Mouse (Mus musculus): ENCODE measurements around the gene Rorc. TPM values are rescaled to one million over a fixed set of nuclear protein-coding genes. Genes with fewer than 3 reads are reported as not detected.

Rorc gene
- total and polyA plus RNA-seq, 2 experiments from 2014 or later: 0.25 to 0.60 TPM

DNA sequence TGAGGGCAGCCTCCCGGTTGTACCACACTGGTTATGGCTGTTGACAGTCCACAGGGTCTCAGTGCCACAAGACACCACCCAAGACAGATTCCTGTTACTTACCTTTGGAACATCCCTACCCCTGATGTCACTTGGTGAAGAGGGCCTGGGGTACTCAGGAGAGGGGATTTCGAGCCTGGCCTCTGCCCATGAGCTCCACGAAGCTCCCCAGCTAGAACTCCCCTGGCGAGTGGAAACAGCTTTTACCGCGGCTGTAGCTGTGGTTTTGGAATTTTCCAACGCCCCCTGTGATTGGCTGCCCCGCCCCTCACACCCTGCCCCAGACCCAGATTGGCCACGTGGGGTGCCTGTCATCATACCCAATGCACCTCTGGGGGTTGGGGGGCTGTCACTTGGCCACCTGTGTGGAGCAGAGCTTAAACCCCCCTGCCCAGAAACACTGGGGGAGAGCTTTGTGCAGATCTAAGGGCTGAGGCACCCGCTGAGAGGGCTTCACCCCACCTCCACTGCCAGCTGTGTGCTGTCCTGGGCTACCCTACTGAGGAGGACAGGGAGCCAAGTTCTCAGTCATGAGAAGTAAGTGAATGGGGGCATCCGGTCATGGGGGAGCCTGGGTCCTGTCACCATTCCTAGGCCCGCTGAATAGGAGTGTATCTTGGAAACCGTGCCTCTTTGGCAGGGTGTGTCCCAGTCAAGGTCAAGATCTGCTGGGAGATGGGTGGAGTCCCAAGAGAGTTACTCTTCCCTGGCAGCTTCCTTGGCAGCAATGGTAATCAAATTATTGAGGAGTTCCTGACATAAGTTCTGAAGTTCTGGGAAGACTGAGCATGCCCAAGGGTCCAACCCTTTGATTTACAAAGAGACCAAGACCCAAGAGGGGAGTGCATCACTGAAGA, 4.7 kb downstream of the Rorc start:
- DNase-seq (ENCODE audit: low spot score) (no peak), ATAC-seq (ENCODE audit: low FRiP score) (no peak)
- H3K9ac ChIP-seq (replicated peaks; ENCODE audit: low read length, poor library complexity, severe bottlenecking): no peak overlapping the region
- no peaks in the 10 kb centered on the region for H3K27me3 ChIP-seq (ENCODE audit: insufficient read depth, low read length)
- H3K4me3 ChIP-seq (ENCODE audit: low read depth, low read length): no peak overlapping the region
- no peak overlapping the region for H3K4me2 ChIP-seq (ENCODE audit: low read depth, low read length, poor library complexity, severe bottlenecking)
- WGBS: 22% methylated on average over 13 of the region's 13 CpGs
- no peak overlapping the region for H3K27ac ChIP-seq (ENCODE audit: low read depth, low read length)
- H3K4me1 ChIP-seq (ENCODE audit: insufficient read depth, low read length): 0 out of 2 replicates have a peak, but pooled peaks cover 7% of the 10 kb centered on the region
- H3K9me3 ChIP-seq (ENCODE audit: low read length): no peaks in the 10 kb centered on the region
- TF ChIP-seq CTCF (IDR thresholded peaks at IDR 0.05): no peak
- H3K36me3 ChIP-seq (ENCODE audit: insufficient read depth, low read length): no peaks in the 10 kb centered on the region

DNA sequence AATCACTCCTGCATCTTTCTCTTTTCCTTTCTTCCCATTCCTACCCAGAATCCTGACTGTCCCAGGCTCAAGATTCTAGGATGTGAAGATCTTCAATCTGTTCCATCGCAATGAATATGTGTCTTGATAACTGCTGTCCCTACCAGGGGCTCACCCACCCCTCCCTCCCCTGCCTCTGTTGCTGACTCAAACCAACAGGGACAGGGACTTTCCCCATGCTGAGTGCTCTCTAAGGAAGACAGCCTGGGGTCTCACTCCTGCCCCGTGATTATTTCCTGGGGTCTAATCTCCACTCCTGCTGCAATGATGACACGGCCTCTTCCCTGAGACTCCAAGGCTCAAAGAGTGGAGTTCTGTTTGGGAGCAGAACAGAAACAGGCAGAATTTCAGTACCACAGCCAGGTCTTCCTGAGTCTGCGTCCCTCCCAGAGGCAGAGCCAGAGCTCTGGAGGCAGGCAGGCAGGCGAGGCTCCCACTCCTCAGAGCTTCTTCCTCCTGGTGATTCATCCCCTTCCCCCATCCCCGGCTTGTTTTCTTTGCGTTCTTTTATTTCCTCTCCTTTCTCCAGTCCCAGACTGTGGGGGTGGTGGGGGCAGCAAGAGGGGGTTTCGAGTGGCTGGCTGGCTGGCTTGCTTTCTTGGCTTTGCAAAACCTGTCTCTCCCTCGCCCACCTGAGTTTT, 7.4 kb downstream of the Rorc start:
- Histone ChIP-seq H3K27ac (ENCODE audit: low read depth, low read length) (no peak overlapping the region), H3K9ac (replicated peaks; ENCODE audit: low read length, poor library complexity, severe bottlenecking) (no peak overlapping the region), H3K4me3 (ENCODE audit: low read depth, low read length) (no peak overlapping the region), H3K36me3 (ENCODE audit: insufficient read depth, low read length) (no peaks in the 10 kb centered on the region), H3K4me1 (ENCODE audit: insufficient read depth, low read length) (no peaks in the 10 kb centered on the region), H3K4me2 (ENCODE audit: low read depth, low read length, poor library complexity, severe bottlenecking) (no peak overlapping the region), H3K27me3 (ENCODE audit: insufficient read depth, low read length) (no peaks in the 10 kb centered on the region), H3K9me3 (ENCODE audit: low read length) (no peaks in the 10 kb centered on the region)
- no peak for ATAC-seq (ENCODE audit: low FRiP score)
- no peak for DNase-seq (ENCODE audit: low spot score)
- 25% methylated on average over 9 of the region's 9 CpGs for whole genome bisulfite sequencing
- no peak for TF ChIP-seq CTCF (IDR thresholded peaks at IDR 0.05)

DNA sequence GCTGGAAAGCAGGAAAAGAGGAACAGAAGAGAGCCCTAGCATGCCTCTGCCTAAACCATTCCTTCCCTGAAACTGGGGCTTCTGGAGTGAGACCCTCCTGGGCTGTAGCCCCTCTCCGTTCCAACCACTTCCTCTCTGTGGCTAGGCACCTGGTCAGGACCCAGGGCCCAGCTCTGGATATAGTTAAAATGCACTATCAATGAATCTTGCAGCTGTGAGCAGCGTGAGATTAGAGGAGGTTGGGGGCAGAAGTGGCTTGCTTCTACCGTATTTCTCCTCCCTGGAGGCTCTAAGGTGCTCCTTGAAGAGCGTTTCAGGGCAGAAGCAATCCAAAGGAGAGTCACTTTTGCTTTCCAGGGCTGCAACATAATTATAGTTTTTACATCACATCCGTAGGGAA, 9.7 kb downstream of the Rorc start:
- DNase-seq (ENCODE audit: low spot score) (no peak), ATAC-seq (ENCODE audit: low FRiP score) (no peak)
- Histone ChIP-seq H3K36me3 (ENCODE audit: insufficient read depth, low read length) (no peaks in the 10 kb centered on the region), H3K4me3 (ENCODE audit: low read depth, low read length) (no peak overlapping the region), H3K9ac (replicated peaks; ENCODE audit: low read length, poor library complexity, severe bottlenecking) (no peak overlapping the region), H3K9me3 (ENCODE audit: low read length) (no peaks in the 10 kb centered on the region), H3K4me1 (ENCODE audit: insufficient read depth, low read length) (no peaks in the 10 kb centered on the region), H3K4me2 (ENCODE audit: low read depth, low read length, poor library complexity, severe bottlenecking) (no peak overlapping the region), H3K27me3 (ENCODE audit: insufficient read depth, low read length) (no peaks in the 10 kb centered on the region), H3K27ac (ENCODE audit: low read depth, low read length) (no peak overlapping the region)
- whole genome bisulfite sequencing: 81% methylated on average over 5 of the region's 5 CpGs
- no peak for TF ChIP-seq CTCF (IDR thresholded peaks at IDR 0.05)

DNA sequence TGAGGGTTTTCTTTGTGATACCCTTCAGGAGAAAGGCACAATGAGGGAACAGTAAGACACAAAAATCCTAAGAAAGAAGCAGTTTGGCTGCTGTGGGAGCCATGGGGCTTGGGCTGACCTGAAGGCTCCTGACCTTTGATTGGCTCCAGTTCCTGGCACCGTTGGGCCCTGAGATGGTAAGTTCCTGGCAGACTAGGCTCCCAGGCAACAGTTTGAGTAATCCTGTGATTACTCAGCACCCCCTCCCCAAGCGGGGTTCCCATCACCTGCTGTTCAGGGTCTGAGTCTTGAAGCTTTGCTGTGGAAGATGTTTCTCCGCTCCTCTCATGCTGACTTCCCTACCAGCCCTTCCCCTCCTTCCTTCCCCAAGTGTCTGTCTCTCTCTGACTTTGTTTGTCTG, 10.9 kb downstream of the Rorc start:
- ATAC-seq (ENCODE audit: low FRiP score) (no peak), DNase-seq (ENCODE audit: low spot score) (no peak)
- 60% methylated on average over 3 of the region's 3 CpGs for WGBS
- Histone ChIP-seq H3K9ac (replicated peaks; ENCODE audit: low read length, poor library complexity, severe bottlenecking) (no peak overlapping the region), H3K27ac (ENCODE audit: low read depth, low read length) (no peak overlapping the region), H3K27me3 (ENCODE audit: insufficient read depth, low read length) (no peaks in the 10 kb centered on the region), H3K4me2 (ENCODE audit: low read depth, low read length, poor library complexity, severe bottlenecking) (no peak overlapping the region), H3K4me3 (ENCODE audit: low read depth, low read length) (no peak overlapping the region), H3K36me3 (ENCODE audit: insufficient read depth, low read length) (no peaks in the 10 kb centered on the region), H3K9me3 (ENCODE audit: low read length) (no peaks in the 10 kb centered on the region), H3K4me1 (ENCODE audit: insufficient read depth, low read length) (no peaks in the 10 kb centered on the region)
- no peak for TF ChIP-seq CTCF (IDR thresholded peaks at IDR 0.05)

DNA sequence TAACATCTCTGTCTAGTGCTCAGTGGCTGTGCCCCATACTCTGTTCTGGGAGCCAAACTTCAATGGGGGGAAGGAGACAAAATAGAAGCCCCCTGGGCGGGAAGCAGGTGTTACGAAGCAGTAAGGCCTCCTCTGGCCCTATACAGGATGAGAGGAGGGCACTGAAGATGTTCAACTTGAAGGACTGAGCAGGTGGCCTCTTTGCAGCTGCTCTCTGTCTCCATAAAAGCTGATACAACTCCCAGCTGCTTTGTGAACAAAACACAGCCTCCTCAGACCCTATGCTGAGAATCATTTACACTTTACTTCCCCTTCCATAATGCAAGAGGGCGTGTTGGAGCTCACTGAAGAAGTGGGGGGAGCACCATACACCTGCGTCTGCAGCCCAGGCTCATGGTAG, 14.1 kb downstream of the Rorc start:
- WGBS: 69% methylated on average over 4 of the region's 4 CpGs
- DNase-seq (ENCODE audit: low spot score) (no peak), ATAC-seq (ENCODE audit: low FRiP score) (no peak)
- Histone ChIP-seq H3K9me3 (ENCODE audit: low read length) (no peaks in the 10 kb centered on the region), H3K4me2 (ENCODE audit: low read depth, low read length, poor library complexity, severe bottlenecking) (no peak overlapping the region), H3K36me3 (ENCODE audit: insufficient read depth, low read length) (no peaks in the 10 kb centered on the region), H3K4me1 (ENCODE audit: insufficient read depth, low read length) (no peaks in the 10 kb centered on the region), H3K27ac (ENCODE audit: low read depth, low read length) (no peak overlapping the region), H3K27me3 (ENCODE audit: insufficient read depth, low read length) (no peaks in the 10 kb centered on the region), H3K4me3 (ENCODE audit: low read depth, low read length) (no peak overlapping the region), H3K9ac (replicated peaks; ENCODE audit: low read length, poor library complexity, severe bottlenecking) (no peak overlapping the region)
- TF ChIP-seq CTCF (IDR thresholded peaks at IDR 0.05): no peak

DNA sequence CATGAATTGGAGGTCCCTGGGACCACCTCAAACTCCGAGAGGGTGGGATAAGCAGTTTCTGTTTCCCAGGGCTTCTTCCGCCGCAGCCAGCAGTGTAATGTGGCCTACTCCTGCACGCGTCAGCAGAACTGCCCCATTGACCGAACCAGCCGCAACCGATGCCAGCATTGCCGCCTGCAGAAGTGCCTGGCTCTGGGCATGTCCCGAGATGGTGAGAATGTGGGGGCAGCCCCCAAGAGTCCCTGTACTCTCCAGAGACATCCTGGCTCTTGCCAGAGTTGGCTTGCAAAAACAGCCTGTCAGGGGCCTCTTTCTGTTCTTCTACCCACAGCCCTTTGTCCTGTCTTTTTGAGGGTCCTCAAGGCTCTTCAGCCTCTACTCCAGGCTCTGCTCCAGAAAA, 14.8 kb downstream of the Rorc start:
- H3K4me3 ChIP-seq (ENCODE audit: low read depth, low read length): no peak overlapping the region
- H3K4me1 ChIP-seq (ENCODE audit: insufficient read depth, low read length): no peaks in the 10 kb centered on the region
- 94% methylated on average over 10 of the region's 10 CpGs for WGBS
- H3K36me3 ChIP-seq (ENCODE audit: insufficient read depth, low read length): no peaks in the 10 kb centered on the region
- ATAC-seq (ENCODE audit: low FRiP score): no peak
- no peaks in the 10 kb centered on the region for H3K27me3 ChIP-seq (ENCODE audit: insufficient read depth, low read length)
- no peak overlapping the region for H3K9ac ChIP-seq (replicated peaks; ENCODE audit: low read length, poor library complexity, severe bottlenecking)
- no peak for TF ChIP-seq CTCF (IDR thresholded peaks at IDR 0.05)
- no peak overlapping the region for H3K27ac ChIP-seq (ENCODE audit: low read depth, low read length)
- no peaks in the 10 kb centered on the region for H3K9me3 ChIP-seq (ENCODE audit: low read length)
- H3K4me2 ChIP-seq (ENCODE audit: low read depth, low read length, poor library complexity, severe bottlenecking): no peak overlapping the region
- DNase-seq (ENCODE audit: low spot score): no peak

All from midbrain, postnatal 0 days (tissue).